19 mouse cellular contexts compared by ENCODE assay signal in genomic region chr7:116273111-116273510, GRCm38 (mm10). TPM values are rescaled to one million over a fixed set of nuclear protein-coding genes. Genes with fewer than 3 reads are reported as not detected.
A peak's percentile ranks its signal among the peaks of the same experiment; 100 is the strongest.
DNase-seq lines count a peak whose midpoint lies in the region; TF ChIP-seq lines count a peak whose summit lies in the region.
"Had no signal": no experiment of that assay in that cellular context is flagged by ENCODE, and none has a peak within 500 bp of the region (broad histone marks: within the 10 kb centered on the region; RNA-seq: fewer than 3 reads in every experiment).

No protein-coding gene starts in this region.

- TF ChIP-seq POLR2A in lung, adult 2 months (IDR thresholded peaks at IDR 0.05; ENCODE audit: borderline replicate concordance, extremely low read depth, low read depth, low read length) = no peak

- 71% methylated on average over 6 of the region's 6 CpGs for WGBS in lung, adult 2 months

- TF ChIP-seq CTCF in lung, adult 2 months (IDR thresholded peaks at IDR 0.05; ENCODE audit: insufficient read depth, low read length) = no peak

- no peaks in the 10 kb centered on the region for H3K4me1 ChIP-seq in lung, adult 2 months (ENCODE audit: control insufficient read depth, insufficient read depth, low read length)

- H3K4me3 ChIP-seq in lung, adult 2 months (replicated peaks; ENCODE audit: extremely low read depth, low read depth, low read length) = no peak overlapping the region
- H3K4me3 ChIP-seq: embryonic facial prominence, embryonic 13.5 days; forebrain, embryonic 13.5 days; heart, adult 2 months; heart, embryonic 15.5 days had no signal

- DNase-seq in kidney, adult 9 months = peak; percentile 84
- DNase-seq in kidney, postnatal 4 days = no peak
- DNase-seq in lung, adult 18-20 months = peak; percentile 38 to 44
- DNase-seq in lung, adult 2 months = no peak
- peak; percentile 20 for DNase-seq in lung, postnatal 10 days
- peak; percentile 58 for DNase-seq in yolk sac, embryonic 10.5 days (ENCODE audit: low spot score)
- no peak for DNase-seq in retina, embryonic 14.5 days (ENCODE audit: low spot score)
- DNase-seq: adrenal gland, adult 2 months; adrenal gland, postnatal 25 days; cerebellum, adult 18-20 months; cerebellum, adult 9-11 months; cerebellum, postnatal 36 days; forebrain, postnatal 0 days; gastrocnemius, postnatal 14 days; heart, adult 2 months; heart, postnatal 14 days had no signal

RNA-seq across cellular contexts. Expression of gene Plekha7, which starts 35.1 kb away (rescaled TPM):
- 9.4 and 10.0 TPM in 2 replicates for polyA plus RNA-seq in lung, adult 2 months (2012; rRNA removed)

Comparison
In these comparisons a context has a peak if more than half of its experiments do, and no peak if none do; other contexts are left out.
1. DNase-seq: peak in kidney, adult 9 months (single experiment), lung, adult 18-20 months (2 of 2), lung, postnatal 10 days (single experiment) and yolk sac, embryonic 10.5 days (single experiment); none in kidney, postnatal 4 days (0 of 2), lung, adult 2 months (single experiment) and retina, embryonic 14.5 days (single experiment).